Mouse (Mus musculus) limb, embryonic 11.5 days (tissue): ENCODE results near the gene Gart. TPM values are rescaled to one million over a fixed set of nuclear protein-coding genes. Genes with fewer than 3 reads are reported as not detected.

Experiments
- ATAC-seq: fragments of 200-750 bp; cut with Nextera tagmentation; 2 replicates; pipeline ENCODE4 v1.8.0; 2017; ENCODE audit warnings: low read depth; ENCODE audit not compliant: insufficient number of reproducible peaks, low FRiP score, low TSS enrichment
- DNase-seq: peaks from one replicate; pipeline ENCODE4 v3.0.0-alpha.2; 2015; ENCODE audit warnings: low spot score
- H3K27ac ChIP-seq: fragments of 300-500 bp; sonication (generic); replicated peaks from 2 replicates; pipeline ENCODE4 v1.5.1; 2014; ENCODE audit warnings: low read depth, mild to moderate bottlenecking, low read length
- H3K27me3 ChIP-seq: fragments of 300-500 bp; sonication (generic); 2 replicates; pipeline ENCODE4 v1.6.1; 2014; ENCODE audit warnings: mild to moderate bottlenecking, low read length, mixed read lengths; ENCODE audit not compliant: control insufficient read depth, insufficient read depth
- H3K36me3 ChIP-seq: fragments of 300-500 bp; sonication (generic); 2 replicates; pipeline ENCODE4 v1.6.1; 2014; ENCODE audit warnings: mild to moderate bottlenecking, low read length, moderate library complexity, mixed read lengths; ENCODE audit not compliant: control insufficient read depth, insufficient read depth
- H3K4me1 ChIP-seq: fragments of 300-500 bp; sonication (generic); 2 replicates; pipeline ENCODE4 v1.6.1; 2014; ENCODE audit warnings: low read length, mixed read lengths; ENCODE audit not compliant: control insufficient read depth, insufficient read depth
- H3K4me2 ChIP-seq: fragments of 300-500 bp; sonication (generic); 2 replicates; pipeline ENCODE4 v1.6.1; 2014; ENCODE audit warnings: low read depth, mild to moderate bottlenecking, moderate library complexity; ENCODE audit not compliant: severe bottlenecking
- H3K4me3 ChIP-seq: fragments of 300-500 bp; sonication (generic); 2 replicates; pipeline ENCODE4 v1.5.1; 2014; ENCODE audit warnings: low read depth, low read length
- H3K9ac ChIP-seq: fragments of 300-500 bp; sonication (generic); 2 replicates; pipeline ENCODE4 v1.6.1; 2014; ENCODE audit warnings: mild to moderate bottlenecking, low read length
- H3K9me3 ChIP-seq: fragments of 300-500 bp; sonication (generic); 2 replicates; pipeline ENCODE4 v1.6.1; 2016; ENCODE audit warnings: low read length; ENCODE audit not compliant: control insufficient read depth
- WGBS: fragments of 180-500 bp; shearing (Covaris S2); extraction: QIAGEN DNeasy Blood & Tissue Kit; methylation state at CpG from one replicate; pipeline ENCODE4 v1.1.7; 2014; 5-methylcytosine and 5-hydroxymethylcytosine counted together
- polyA plus RNA-seq: library from polyadenylated mRNA; unstranded; fragments of >200 nt; fragmentation: Nextera tagmentation; extraction: Ambion mirVana; gene quantifications from 2 replicates; pipeline ENCODE4 v1.2.1, GENCODE M21; 2014

Gene Gart
- polyA plus RNA-seq, result 131 and 143 TPM in 2 replicates

DNA sequence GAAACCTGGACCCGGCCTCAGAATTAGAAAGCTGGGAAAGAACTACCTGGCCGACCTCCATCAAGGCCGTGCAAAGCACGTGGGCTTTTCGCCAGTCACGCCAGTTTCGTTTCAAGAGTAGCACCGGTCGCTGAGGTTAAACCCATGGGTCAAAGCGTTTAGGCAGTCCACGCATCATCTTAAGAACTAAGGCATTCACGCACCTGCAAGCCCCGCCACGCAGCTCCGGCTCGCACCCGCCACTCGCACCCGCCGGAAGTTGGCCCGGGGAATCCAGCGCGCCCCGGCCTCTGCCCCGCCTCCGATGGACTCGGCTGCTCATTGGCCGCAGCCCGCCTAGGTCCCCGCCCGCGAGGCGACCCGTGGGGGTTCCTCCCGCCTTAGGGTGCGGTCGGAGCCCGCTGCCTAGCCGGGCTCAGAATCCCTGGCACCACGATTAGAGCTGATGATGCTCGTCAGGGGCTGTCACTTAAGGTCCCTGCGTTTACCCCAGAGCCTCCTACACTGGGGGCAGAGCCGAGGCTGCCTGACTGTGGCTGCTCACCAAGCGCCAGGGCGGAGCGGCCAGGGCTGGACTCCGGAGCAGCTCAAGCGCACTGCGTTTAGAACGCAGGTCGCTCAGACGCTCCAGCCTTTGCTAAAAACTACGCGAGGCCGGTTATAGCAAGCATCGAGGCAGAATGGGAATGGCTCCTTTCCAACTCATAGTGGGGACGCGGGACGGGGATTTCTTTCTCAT, at the start of gene Gart:
Gene Gart (minus strand): TSS at position 272 of the 739 bp plus-strand sequence.
- Histone ChIP-seq H3K27ac (peak within 1 kb of the TSS; percentile 85), H3K4me1 (0 out of 2 replicates have a peak, but pooled peaks cover 3% of the 10 kb centered on the region), H3K4me3 (peak within 1 kb of the TSS; percentile 76), H3K36me3 (peaks cover 10% of the 10 kb centered on the region; the same call in 1 of the 2 replicates), H3K9me3 (no peaks in the 10 kb centered on the region), H3K27me3 (no peaks in the 10 kb centered on the region), H3K9ac (peak within 1 kb of the TSS; percentile 85), H3K4me2 (peak within 1 kb of the TSS; percentile 79)
- ATAC-seq (peak; percentile 83), DNase-seq (peak; percentile 93)
- under 1% methylated on average over 59 of the region's 59 CpGs for WGBS

DNA sequence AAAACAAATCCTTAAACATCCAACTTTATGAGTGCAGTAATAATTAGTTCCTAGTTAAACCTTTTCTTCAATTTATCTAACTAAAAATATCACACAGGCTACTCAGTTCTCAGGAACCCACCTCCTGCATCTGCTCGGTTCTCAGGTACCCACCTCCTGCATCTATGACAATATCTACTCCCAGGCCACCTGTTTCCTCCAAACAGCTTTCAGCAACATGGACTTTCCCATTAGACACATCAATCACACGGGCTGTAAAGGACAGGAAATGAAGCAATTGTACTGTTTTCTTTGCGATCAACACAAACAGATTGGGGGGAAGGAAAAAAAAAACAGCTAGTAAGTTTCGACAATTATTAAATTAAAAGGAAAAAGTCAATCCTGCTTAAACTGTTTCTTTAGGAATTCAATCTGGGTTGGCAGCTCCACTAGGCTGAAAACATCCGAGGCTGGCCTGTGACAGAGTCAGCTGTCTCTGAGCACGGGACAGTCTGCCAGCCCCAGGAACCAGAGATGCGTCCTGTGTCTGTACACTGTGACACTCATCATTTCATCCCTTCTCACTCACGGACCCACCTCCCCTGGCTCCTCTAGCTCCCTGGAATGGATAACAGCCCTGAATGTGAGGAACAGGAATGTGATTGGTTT, 48.5 kb upstream of the Gart start:
- Histone ChIP-seq H3K4me2 (no peak overlapping the region), H3K9ac (no peak overlapping the region), H3K27ac (no peak overlapping the region), H3K4me1 (no peaks in the 10 kb centered on the region), H3K9me3 (no peaks in the 10 kb centered on the region), H3K4me3 (no peak overlapping the region), H3K27me3 (no peaks in the 10 kb centered on the region), H3K36me3 (peaks cover 2% of the 10 kb centered on the region; the same call in 1 of the 2 replicates)
- DNase-seq, result no peak
- no peak for ATAC-seq
- WGBS, result 52% methylated on average over 8 of the region's 8 CpGs

DNA sequence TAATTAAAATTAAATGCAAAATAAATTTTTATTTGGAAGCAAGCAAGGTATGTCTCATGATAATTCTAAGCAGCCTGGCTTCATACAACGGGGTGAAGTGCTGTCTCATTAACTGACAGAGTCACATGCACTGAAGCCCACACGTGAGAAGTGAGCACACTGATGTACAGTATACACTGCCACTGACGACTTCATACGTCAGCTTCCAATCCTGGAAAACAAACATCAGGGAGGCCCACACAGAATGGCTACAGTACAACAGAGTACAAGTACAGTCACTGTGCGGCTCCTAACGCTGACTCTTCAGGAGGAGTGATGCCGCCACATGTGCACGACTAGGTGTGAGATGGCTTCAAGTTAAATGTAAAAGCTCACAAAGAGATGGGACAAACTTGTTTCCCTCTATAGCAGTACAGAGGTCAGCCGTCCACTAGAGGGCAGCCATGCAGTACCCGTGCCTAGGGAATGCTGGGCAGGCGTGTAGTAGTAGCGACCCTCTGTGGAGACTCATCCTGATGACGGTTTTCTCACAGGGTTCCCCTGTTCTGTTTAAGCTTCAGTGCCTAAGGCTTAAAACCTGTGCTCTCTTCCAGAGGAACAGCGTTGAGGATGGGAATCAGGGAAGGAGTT, 47.8 kb upstream of the Gart start:
- Histone ChIP-seq H3K4me2 (no peak overlapping the region), H3K4me3 (no peak overlapping the region), H3K4me1 (no peaks in the 10 kb centered on the region), H3K27me3 (no peaks in the 10 kb centered on the region), H3K27ac (no peak overlapping the region), H3K36me3 (peaks cover 2% of the 10 kb centered on the region; the same call in 1 of the 2 replicates), H3K9me3 (no peaks in the 10 kb centered on the region), H3K9ac (no peak overlapping the region)
- ATAC-seq (peak; percentile 80), DNase-seq (peak; percentile 91)
- 33% methylated on average over 14 of the region's 14 CpGs for WGBS

DNA sequence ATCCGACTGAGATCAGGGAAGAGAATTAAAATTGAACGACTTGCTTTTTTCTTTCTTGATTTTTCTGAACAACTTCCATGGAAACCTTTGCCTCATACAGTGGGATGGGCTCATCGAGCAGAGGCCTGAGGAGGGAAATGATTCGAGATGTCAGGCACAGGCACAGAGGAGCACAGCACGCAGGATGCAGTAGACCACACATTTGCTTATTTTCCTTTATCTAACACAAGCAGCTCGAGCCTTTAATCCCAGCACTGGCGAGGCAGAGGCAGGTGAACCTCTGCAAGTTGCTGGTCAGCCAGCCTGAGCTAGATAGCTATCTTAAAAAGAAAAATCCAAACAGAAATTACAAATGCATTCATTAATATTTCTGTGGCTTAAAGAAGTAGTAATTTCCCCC, 43.0 kb upstream of the Gart start:
- Histone ChIP-seq H3K27ac (no peak overlapping the region), H3K36me3 (peaks cover 3% of the 10 kb centered on the region; the same call in 1 of the 2 replicates), H3K27me3 (no peaks in the 10 kb centered on the region), H3K4me2 (peak overlapping the region; percentile 3; the same call in 1 of the 2 replicates), H3K9ac (no peak overlapping the region), H3K9me3 (no peaks in the 10 kb centered on the region), H3K4me3 (no peak overlapping the region), H3K4me1 (no peaks in the 10 kb centered on the region)
- ATAC-seq, result no peak
- WGBS, result 53% methylated on average over 7 of the region's 7 CpGs
- DNase-seq, result no peak

DNA sequence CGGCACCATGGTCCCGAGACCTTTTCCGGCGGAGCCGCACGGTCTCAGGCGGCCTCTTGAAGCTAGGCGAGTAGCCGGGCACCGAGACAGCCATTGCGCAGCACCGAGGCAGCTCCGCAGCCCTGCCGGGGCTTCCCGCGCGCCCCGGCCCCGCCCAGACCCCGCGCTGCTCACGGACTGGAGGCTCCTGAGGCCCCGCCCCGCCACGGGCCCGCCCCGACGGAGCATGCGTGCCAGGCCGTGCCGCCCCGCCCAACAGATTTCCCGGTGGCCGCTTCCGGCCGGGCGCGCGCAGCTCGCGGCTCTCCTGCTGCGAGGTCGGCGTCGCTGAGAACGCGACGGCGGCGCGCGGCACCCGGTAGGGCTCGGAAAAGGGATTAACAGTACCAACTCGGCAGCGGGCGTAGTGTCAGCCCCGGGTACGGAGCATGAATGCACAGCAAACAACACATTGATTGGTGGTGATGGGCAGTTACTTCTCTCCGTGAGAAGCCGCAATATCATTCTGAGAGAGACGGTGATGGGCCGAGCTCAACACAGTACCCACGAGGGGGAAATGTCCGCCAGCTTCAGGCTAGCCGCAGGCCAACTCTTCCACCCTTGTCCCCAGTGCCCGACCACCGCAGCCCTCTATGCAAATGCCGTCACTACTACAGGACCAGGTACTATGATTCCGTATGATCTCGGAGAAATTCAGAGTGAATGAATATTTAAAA, 42.0 kb upstream of the Gart start, which contains the start of gene Donson:
Gene Donson (minus strand): TSS at position 152 of the 716 bp plus-strand sequence.
- H3K4me2 ChIP-seq, result peak within 1 kb of the TSS; percentile 76
- no peak within 1 kb of the TSS; the same call in 1 of the 2 replicates for H3K27ac ChIP-seq
- peak within 1 kb of the TSS; percentile 64 for H3K4me3 ChIP-seq
- under 1% methylated on average over 60 of the region's 71 CpGs for WGBS
- H3K4me1 ChIP-seq, result no peaks in the 10 kb centered on the region
- ATAC-seq, result peak; percentile 98
- no peaks in the 10 kb centered on the region for H3K27me3 ChIP-seq
- H3K9ac ChIP-seq, result peak within 1 kb of the TSS; percentile 94
- DNase-seq, result peak; percentile 93
- peaks cover 6% of the 10 kb centered on the region for H3K36me3 ChIP-seq
- no peaks in the 10 kb centered on the region for H3K9me3 ChIP-seq

DNA sequence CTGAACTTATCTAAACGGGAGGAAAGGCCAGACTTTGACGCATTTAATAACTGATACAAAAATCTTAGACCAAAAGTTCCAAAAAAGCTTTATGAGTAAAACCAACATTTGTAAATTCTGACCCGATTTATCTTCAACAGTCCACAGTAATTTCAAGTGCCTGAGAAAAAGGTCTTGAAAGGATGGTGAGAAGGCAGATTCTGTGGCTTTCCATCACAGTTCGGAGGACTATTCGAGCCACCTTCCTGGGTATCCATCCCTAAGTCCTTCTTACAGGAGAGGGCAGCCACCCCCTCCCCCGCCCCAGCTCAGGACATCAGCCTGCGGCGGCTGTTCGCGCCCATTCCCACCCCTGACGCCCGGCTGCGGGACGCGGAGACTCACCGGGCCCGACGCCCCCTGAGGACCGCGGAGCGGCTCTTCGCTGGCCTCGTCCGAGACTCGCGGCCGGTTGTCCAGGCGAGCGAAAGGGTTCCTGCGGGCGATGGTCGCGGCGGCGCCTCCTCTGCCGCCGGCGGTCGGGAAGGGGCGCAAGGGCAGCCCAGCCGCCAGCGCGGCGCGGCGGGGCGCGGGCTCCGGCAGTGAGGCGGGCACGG, 41.4 kb upstream of the Gart start:
- H3K27ac ChIP-seq, result no peak overlapping the region
- ATAC-seq, result peak; percentile 68
- no peak for DNase-seq
- H3K36me3 ChIP-seq, result peaks cover 6% of the 10 kb centered on the region
- H3K4me1 ChIP-seq, result no peaks in the 10 kb centered on the region
- 1% methylated on average over 41 of the region's 51 CpGs for WGBS
- peak overlapping the region; percentile 76 for H3K4me2 ChIP-seq
- H3K27me3 ChIP-seq, result no peaks in the 10 kb centered on the region
- peak overlapping the region; percentile 64 for H3K4me3 ChIP-seq
- peak overlapping the region; percentile 94 for H3K9ac ChIP-seq
- no peaks in the 10 kb centered on the region for H3K9me3 ChIP-seq

DNA sequence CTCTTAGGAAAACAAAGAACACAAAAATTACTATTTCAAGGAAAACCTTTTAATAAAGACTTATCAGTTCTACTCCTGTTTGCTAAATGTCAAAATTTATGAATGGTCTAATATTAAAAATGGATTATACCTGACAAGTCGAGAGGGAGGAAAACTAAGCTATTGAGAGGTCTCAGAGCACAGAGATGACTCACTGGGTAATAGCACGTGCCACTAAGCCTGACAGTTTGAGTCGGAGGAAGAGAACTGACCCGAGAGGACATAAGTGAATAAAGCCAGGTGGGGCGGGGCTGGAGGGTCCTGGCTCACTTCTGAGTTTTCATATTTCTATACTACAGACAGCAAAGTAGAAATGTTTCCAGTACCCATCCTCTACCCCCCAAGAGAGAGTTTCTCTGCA, 39.6 kb upstream of the Gart start:
- WGBS, result 87% methylated on average over 5 of the region's 5 CpGs
- H3K9me3 ChIP-seq, result no peaks in the 10 kb centered on the region
- peaks cover 10% of the 10 kb centered on the region for H3K36me3 ChIP-seq
- no peaks in the 10 kb centered on the region for H3K4me1 ChIP-seq
- no peak overlapping the region for H3K9ac ChIP-seq
- DNase-seq (no peak), ATAC-seq (no peak)
- no peaks in the 10 kb centered on the region for H3K27me3 ChIP-seq
- H3K27ac ChIP-seq, result no peak overlapping the region
- no peak overlapping the region for H3K4me3 ChIP-seq
- H3K4me2 ChIP-seq, result no peak overlapping the region
